Mouse (Mus musculus) cortical plate, adult 2 months (tissue): ENCODE measurements around the gene H2afv. TPM values are rescaled to one million over a fixed set of nuclear protein-coding genes. Genes with fewer than 3 reads are reported as not detected.
A peak's percentile ranks its signal among the peaks of the same experiment; 100 is the strongest.

ENCODE experiments used
- H3K27ac ChIP-seq: fragments of 200-500 bp; 2 replicates; pipeline ENCODE4 v1.5.1; 2012; ENCODE audit warnings: low read length, control low read depth, inconsistent platforms; ENCODE audit not compliant: insufficient read depth
- H3K4me1 ChIP-seq: fragments of 200-500 bp; 2 replicates; pipeline ENCODE4 v1.6.1; 2011; ENCODE audit warnings: low read length; ENCODE audit not compliant: control insufficient read depth, insufficient read depth
- H3K4me3 ChIP-seq: fragments of 200-500 bp; 2 replicates; pipeline ENCODE4 v1.5.1; 2011; ENCODE audit warnings: mild to moderate bottlenecking, low read length, control low read depth; ENCODE audit not compliant: insufficient read depth
- CTCF ChIP-seq: fragments of 200-500 bp; IDR thresholded peaks from 2 replicates; pipeline ENCODE4 v1.5.1; 2011; ENCODE audit warnings: mild to moderate bottlenecking, control low read depth, low read length; ENCODE audit not compliant: insufficient read depth; ENCODE audit errors: extremely low read depth
- POLR2A ChIP-seq: fragments of 200-500 bp; IDR thresholded peaks from 2 replicates; pipeline ENCODE4 v1.6.1; 2011; ENCODE audit warnings: mild to moderate bottlenecking, low read length, control low read depth; ENCODE audit not compliant: insufficient read depth; ENCODE audit errors: extremely low read depth
- polyA plus RNA-seq: library from polyadenylated mRNA; depleted of rRNA; stranded (reverse); fragments of >200 nt; gene quantifications from 2 replicates; pipeline ENCODE4 v1.2.3, GENCODE M21; 2012

Gene H2afv
- polyA plus RNA-seq, 1 experiment, result 83.3 TPM

GRCm38 (mm10) chr11:6480681-6481405 is 36.6 kb upstream of the H2afv start:
- no peak for TF ChIP-seq CTCF
- Histone ChIP-seq H3K27ac (no peak overlapping the region), H3K4me3 (no peak overlapping the region), H3K4me1 (peaks cover 2% of the 10 kb centered on the region; the same call in 1 of the 2 replicates)

DNA sequence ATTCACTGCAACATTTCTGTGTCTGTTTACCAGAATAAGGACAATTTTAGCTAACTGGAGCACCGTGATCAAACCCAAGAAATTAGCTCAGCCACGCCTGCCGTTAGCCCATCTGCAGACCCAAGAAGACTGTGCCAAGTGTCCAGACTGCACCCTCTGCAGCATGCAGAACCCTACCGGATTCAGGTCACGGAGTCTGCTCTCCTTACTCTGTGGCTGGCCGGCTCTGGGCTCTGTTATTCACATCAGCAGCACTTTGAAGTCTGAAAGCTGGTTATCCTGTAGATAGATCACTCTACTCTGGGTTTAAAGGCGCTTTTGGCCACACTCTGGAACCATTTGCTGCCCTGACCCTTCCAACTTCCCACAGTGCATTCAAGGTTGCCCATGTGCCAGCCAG is 35.9 kb upstream of the H2afv start:
- TF ChIP-seq CTCF, result no peak
- no peak for TF ChIP-seq POLR2A
- H3K4me1 ChIP-seq, result peaks cover 2% of the 10 kb centered on the region; the same call in 1 of the 2 replicates
- no peak overlapping the region for H3K4me3 ChIP-seq
- H3K27ac ChIP-seq, result no peak overlapping the region

- no peak for TF ChIP-seq POLR2A
- no peak for TF ChIP-seq CTCF
- Histone ChIP-seq H3K4me3 (no peak overlapping the region), H3K4me1 (peaks cover 2% of the 10 kb centered on the region; the same call in 1 of the 2 replicates), H3K27ac (no peak overlapping the region)
Observed at GRCm38 (mm10) chr11:6479231-6479630, 35.0 kb upstream of the H2afv start.

GRCm38 (mm10) chr11:6477350-6477749 is 33.1 kb upstream of the H2afv start:
- no peak overlapping the region for H3K27ac ChIP-seq
- peaks cover 3% of the 10 kb centered on the region for H3K4me1 ChIP-seq
- no peak overlapping the region for H3K4me3 ChIP-seq
- no peak for TF ChIP-seq POLR2A
- no peak for TF ChIP-seq CTCF

- H3K27ac ChIP-seq, result no peak overlapping the region
- TF ChIP-seq CTCF, result no peak
- no peak for TF ChIP-seq POLR2A
- no peak overlapping the region for H3K4me3 ChIP-seq
- peaks cover 3% of the 10 kb centered on the region for H3K4me1 ChIP-seq
Observed at GRCm38 (mm10) chr11:6476876-6477275, 32.6 kb upstream of the H2afv start.

GRCm38 (mm10) chr11:6475867-6476484 is 31.7 kb upstream of the H2afv start, which contains the start of gene Purb:
Purb (minus strand) TSS chr11:6475917.
- H3K4me1 ChIP-seq, result peaks cover 2% of the 10 kb centered on the region
- H3K4me3 ChIP-seq, result peak within 1 kb of the TSS; percentile 54
- H3K27ac ChIP-seq, result peak within 1 kb of the TSS; percentile 86
- TF ChIP-seq CTCF (no peak), POLR2A (peak; percentile 92)

GRCm38 (mm10) chr11:6474874-6475731 is 30.9 kb upstream of the H2afv start:
- peak overlapping the region; percentile 86 for H3K27ac ChIP-seq
- H3K4me3 ChIP-seq, result peak overlapping the region; percentile 54
- TF ChIP-seq POLR2A (no peak), CTCF (no peak)
- H3K4me1 ChIP-seq, result peaks cover 4% of the 10 kb centered on the region; the same call in 1 of the 2 replicates

GRCm38 (mm10) chr11:6474381-6474780 is 30.1 kb upstream of the H2afv start:
- TF ChIP-seq POLR2A (no peak), CTCF (no peak)
- H3K27ac ChIP-seq, result no peak overlapping the region

GRCm38 (mm10) chr11:6472076-6472475 is 27.8 kb upstream of the H2afv start:
- Histone ChIP-seq H3K27ac (no peak overlapping the region), H3K4me1 (peaks cover 9% of the 10 kb centered on the region; the same call in 1 of the 2 replicates), H3K4me3 (peak overlapping the region; percentile 54; the same call in 1 of the 2 replicates)
- TF ChIP-seq POLR2A (no peak), CTCF (no peak)

More at GRCm38 (mm10) chr11:6474381-6474780, 30.1 kb upstream of the H2afv start:
- Histone ChIP-seq H3K4me1 (peaks cover 4% of the 10 kb centered on the region; the same call in 1 of the 2 replicates), H3K4me3 (peak overlapping the region; percentile 54)
